Mouse (Mus musculus) forebrain, embryonic 12.5 days (tissue): ENCODE results near the gene Sbk1. TPM values are rescaled to one million over a fixed set of nuclear protein-coding genes. Genes with fewer than 3 reads are reported as not detected.
"Not testable (repeated sequence)": the region's sequence is repeated elsewhere in the genome, so short reads cannot be mapped to it uniquely, and the experiment has no call there.

Experiments
- ATAC-seq: fragments of 200-750 bp; cut with Nextera tagmentation; 2 replicates; pipeline ENCODE4 v1.8.0; 2017; ENCODE audit warnings: moderate TSS enrichment; ENCODE audit not compliant: low FRiP score
- H3K27ac ChIP-seq: fragments of 300-500 bp; sonication (generic); 2 replicates; pipeline ENCODE4 v1.5.1; 2016; ENCODE audit warnings: mild to moderate bottlenecking
- H3K27me3 ChIP-seq: fragments of 300-500 bp; sonication (generic); 2 replicates; pipeline ENCODE4 v1.6.1; 2016; ENCODE audit warnings: mild to moderate bottlenecking
- H3K36me3 ChIP-seq: fragments of 300-500 bp; sonication (generic); replicated peaks from 2 replicates; pipeline ENCODE4 v1.6.1; 2016; ENCODE audit warnings: mild to moderate bottlenecking
- H3K4me1 ChIP-seq: fragments of 300-500 bp; sonication (generic); 2 replicates; pipeline ENCODE4 v1.6.1; 2016
- H3K4me2 ChIP-seq: fragments of 300-500 bp; sonication (generic); 2 replicates; pipeline ENCODE4 v1.6.1; 2016; ENCODE audit warnings: mild to moderate bottlenecking, moderate library complexity
- H3K4me3 ChIP-seq: fragments of 300-500 bp; sonication (generic); replicated peaks from 2 replicates; pipeline ENCODE4 v1.5.1; 2016; ENCODE audit warnings: mild to moderate bottlenecking
- H3K9ac ChIP-seq: fragments of 300-500 bp; sonication (generic); 2 replicates; pipeline ENCODE4 v1.6.1; 2016; ENCODE audit warnings: mild to moderate bottlenecking
- H3K9me3 ChIP-seq: fragments of 300-500 bp; sonication (generic); 2 replicates; pipeline ENCODE4 v1.6.1; 2016
- WGBS: fragments of 180-500 bp; shearing (Covaris S2); methylation state at CpG from one replicate; pipeline ENCODE4 v1.1.7; 2016; 5-methylcytosine and 5-hydroxymethylcytosine counted together
- polyA plus RNA-seq: library from polyadenylated mRNA; unstranded; fragments of >200 nt; fragmentation: Nextera tagmentation; extraction: Ambion mirVana; gene quantifications from 2 replicates; pipeline ENCODE4 v1.2.1, GENCODE M21; 2016

The Sbk1 gene
- polyA plus RNA-seq, 1 experiment from 2014 or later: 264 TPM

- not testable (repeated sequence) for H3K4me3 ChIP-seq, H3K9ac ChIP-seq, H3K27me3 ChIP-seq, H3K4me2 ChIP-seq, H3K27ac ChIP-seq, H3K9me3 ChIP-seq, ATAC-seq
- WGBS: 82% methylated on average over 8 of the region's 8 CpGs
- Histone ChIP-seq H3K4me1 (peaks cover 79% of the 10 kb centered on the region), H3K36me3 (peaks cover 90% of the 10 kb centered on the region)
Observed at GRCm38 (mm10) chr7:126282683-126282990, 10.2 kb downstream of the Sbk1 start.

- no peak for ATAC-seq
- Histone ChIP-seq H3K36me3 (peaks cover 87% of the 10 kb centered on the region), H3K4me3 (no peak overlapping the region), H3K27ac (no peak overlapping the region), H3K9me3 (no peaks in the 10 kb centered on the region), H3K9ac (no peak overlapping the region), H3K4me2 (no peak overlapping the region), H3K4me1 (peaks cover 79% of the 10 kb centered on the region), H3K27me3 (no peaks in the 10 kb centered on the region)
- WGBS: 94% methylated on average over 5 of the region's 5 CpGs
Observed at GRCm38 (mm10) chr7:126284021-126284420, 11.6 kb downstream of the Sbk1 start.

- H3K9ac ChIP-seq: no peak overlapping the region
Observed at GRCm38 (mm10) chr7:126284441-126284840, 12.0 kb downstream of the Sbk1 start.

GRCm38 (mm10) chr7:126284865-126285264 is 12.4 kb downstream of the Sbk1 start:
- no peak for ATAC-seq
- Histone ChIP-seq H3K4me2 (no peak overlapping the region), H3K36me3 (peaks cover 87% of the 10 kb centered on the region), H3K27ac (no peak overlapping the region), H3K9ac (no peak overlapping the region), H3K9me3 (no peaks in the 10 kb centered on the region), H3K4me3 (no peak overlapping the region), H3K27me3 (no peaks in the 10 kb centered on the region), H3K4me1 (peaks cover 76% of the 10 kb centered on the region)
- 82% methylated on average over 4 of the region's 4 CpGs for WGBS

More at GRCm38 (mm10) chr7:126284441-126284840, 12.0 kb downstream of the Sbk1 start:
- H3K27me3 ChIP-seq: no peaks in the 10 kb centered on the region
- peaks cover 79% of the 10 kb centered on the region for H3K4me1 ChIP-seq
- 92% methylated on average over 4 of the region's 4 CpGs for WGBS
- H3K4me2 ChIP-seq: no peak overlapping the region
- no peak overlapping the region for H3K27ac ChIP-seq
- no peak for ATAC-seq
- H3K36me3 ChIP-seq: peaks cover 87% of the 10 kb centered on the region
- no peaks in the 10 kb centered on the region for H3K9me3 ChIP-seq
- H3K4me3 ChIP-seq: no peak overlapping the region

- Histone ChIP-seq H3K9me3 (no peaks in the 10 kb centered on the region), H3K27me3 (no peaks in the 10 kb centered on the region), H3K4me3 (no peak overlapping the region), H3K4me1 (peaks cover 72% of the 10 kb centered on the region), H3K9ac (no peak overlapping the region), H3K4me2 (no peak overlapping the region), H3K36me3 (peaks cover 88% of the 10 kb centered on the region), H3K27ac (no peak overlapping the region)
- no peak for ATAC-seq
- WGBS: 89% methylated on average over 12 of the region's 12 CpGs
Observed at GRCm38 (mm10) chr7:126285293-126286211, 13.1 kb downstream of the Sbk1 start.

DNA sequence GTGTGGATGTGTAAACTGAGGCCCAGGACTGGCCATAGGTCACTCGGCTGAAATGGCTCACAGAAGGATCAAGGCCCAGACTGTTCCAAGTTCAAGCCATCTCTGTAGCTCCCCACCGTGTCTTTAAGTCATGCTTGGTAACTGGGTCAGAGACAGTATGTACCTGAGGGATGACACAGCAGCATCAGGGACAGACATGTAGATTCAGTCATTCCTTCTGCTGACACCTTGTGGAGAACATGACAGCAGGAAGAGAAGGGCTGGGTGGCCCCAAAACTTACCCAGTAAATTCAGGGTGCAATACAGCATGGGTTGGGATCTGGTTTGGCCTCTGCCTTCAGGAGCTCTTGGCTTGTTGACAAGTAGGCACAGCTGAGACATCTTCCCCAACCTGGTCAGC is 13.9 kb downstream of the Sbk1 start:
- H3K9me3 ChIP-seq: no peaks in the 10 kb centered on the region
- no peak overlapping the region for H3K4me3 ChIP-seq
- 98% methylated on average over 2 of the region's 2 CpGs for WGBS
- peaks cover 88% of the 10 kb centered on the region for H3K36me3 ChIP-seq
- H3K4me1 ChIP-seq: peaks cover 72% of the 10 kb centered on the region
- no peak overlapping the region for H3K4me2 ChIP-seq
- H3K9ac ChIP-seq: no peak overlapping the region
- no peak overlapping the region for H3K27ac ChIP-seq
- no peaks in the 10 kb centered on the region for H3K27me3 ChIP-seq
- ATAC-seq: no peak

- Histone ChIP-seq H3K4me2 (peak overlapping the region; percentile 8; the same call in 1 of the 2 replicates), H3K36me3 (peaks cover 88% of the 10 kb centered on the region), H3K9me3 (no peaks in the 10 kb centered on the region), H3K27ac (peak overlapping the region; percentile 56), H3K27me3 (no peaks in the 10 kb centered on the region), H3K4me3 (no peak overlapping the region), H3K4me1 (peaks cover 64% of the 10 kb centered on the region), H3K9ac (no peak overlapping the region)
- WGBS: 73% methylated on average over 8 of the region's 10 CpGs
- no peak for ATAC-seq
Observed at GRCm38 (mm10) chr7:126287493-126288103, 15.2 kb downstream of the Sbk1 start.

GRCm38 (mm10) chr7:126288104-126288497 is 15.7 kb downstream of the Sbk1 start:
- H3K4me1 ChIP-seq: peaks cover 65% of the 10 kb centered on the region

GRCm38 (mm10) chr7:126288571-126289091 is 16.2 kb downstream of the Sbk1 start:
- Histone ChIP-seq H3K9ac (no peak overlapping the region), H3K27me3 (no peaks in the 10 kb centered on the region), H3K4me2 (no peak overlapping the region), H3K9me3 (no peaks in the 10 kb centered on the region), H3K4me3 (no peak overlapping the region), H3K4me1 (peaks cover 60% of the 10 kb centered on the region), H3K36me3 (peaks cover 90% of the 10 kb centered on the region), H3K27ac (peak overlapping the region; percentile 56; the same call in 1 of the 2 replicates)
- WGBS: 79% methylated on average over 13 of the region's 13 CpGs
- no peak for ATAC-seq

More at GRCm38 (mm10) chr7:126288104-126288497, 15.7 kb downstream of the Sbk1 start:
- ATAC-seq: no peak
- no peaks in the 10 kb centered on the region for H3K9me3 ChIP-seq
- H3K4me3 ChIP-seq: no peak overlapping the region
- WGBS: 82% methylated on average over 2 of the region's 2 CpGs
- peak overlapping the region; percentile 56 for H3K27ac ChIP-seq
- peak overlapping the region; percentile 8; the same call in 1 of the 2 replicates for H3K4me2 ChIP-seq
- peaks cover 90% of the 10 kb centered on the region for H3K36me3 ChIP-seq
- H3K9ac ChIP-seq: no peak overlapping the region
- no peaks in the 10 kb centered on the region for H3K27me3 ChIP-seq

DNA sequence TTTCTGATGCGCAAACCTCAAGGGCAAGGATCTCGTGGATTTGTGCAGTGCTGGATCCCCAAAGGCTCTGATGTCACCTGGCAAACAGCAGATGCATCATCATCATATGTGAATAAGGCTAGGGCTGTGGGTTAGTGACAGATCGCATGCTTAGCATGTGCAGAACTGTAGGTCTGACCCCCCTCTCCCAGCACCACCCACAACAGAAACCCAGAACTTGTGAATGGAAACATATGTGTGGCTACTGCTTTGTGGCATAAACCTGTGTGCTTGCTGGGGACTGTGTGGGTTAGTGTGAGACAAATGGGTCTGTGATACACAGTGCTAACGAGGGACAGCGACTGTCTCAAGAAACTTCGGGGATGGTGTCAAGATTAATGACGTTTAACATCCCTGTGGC is 17.0 kb downstream of the Sbk1 start:
- peaks cover 91% of the 10 kb centered on the region for H3K36me3 ChIP-seq
- no peak overlapping the region for H3K4me2 ChIP-seq
- H3K9me3 ChIP-seq: no peaks in the 10 kb centered on the region
- peak overlapping the region; percentile 56; the same call in 1 of the 2 replicates for H3K27ac ChIP-seq
- WGBS: 86% methylated on average over 7 of the region's 7 CpGs
- peaks cover 54% of the 10 kb centered on the region for H3K4me1 ChIP-seq
- ATAC-seq: no peak
- H3K4me3 ChIP-seq: no peak overlapping the region
- no peaks in the 10 kb centered on the region for H3K27me3 ChIP-seq
- no peak overlapping the region for H3K9ac ChIP-seq

GRCm38 (mm10) chr7:126289956-126290355 is 17.5 kb downstream of the Sbk1 start:
- Histone ChIP-seq H3K4me2 (no peak overlapping the region), H3K4me1 (peaks cover 48% of the 10 kb centered on the region), H3K9ac (no peak overlapping the region), H3K36me3 (peaks cover 91% of the 10 kb centered on the region), H3K4me3 (no peak overlapping the region), H3K9me3 (no peaks in the 10 kb centered on the region), H3K27me3 (no peaks in the 10 kb centered on the region), H3K27ac (no peak overlapping the region)
- no peak for ATAC-seq
- WGBS: 96% methylated on average over 7 of the region's 7 CpGs

DNA sequence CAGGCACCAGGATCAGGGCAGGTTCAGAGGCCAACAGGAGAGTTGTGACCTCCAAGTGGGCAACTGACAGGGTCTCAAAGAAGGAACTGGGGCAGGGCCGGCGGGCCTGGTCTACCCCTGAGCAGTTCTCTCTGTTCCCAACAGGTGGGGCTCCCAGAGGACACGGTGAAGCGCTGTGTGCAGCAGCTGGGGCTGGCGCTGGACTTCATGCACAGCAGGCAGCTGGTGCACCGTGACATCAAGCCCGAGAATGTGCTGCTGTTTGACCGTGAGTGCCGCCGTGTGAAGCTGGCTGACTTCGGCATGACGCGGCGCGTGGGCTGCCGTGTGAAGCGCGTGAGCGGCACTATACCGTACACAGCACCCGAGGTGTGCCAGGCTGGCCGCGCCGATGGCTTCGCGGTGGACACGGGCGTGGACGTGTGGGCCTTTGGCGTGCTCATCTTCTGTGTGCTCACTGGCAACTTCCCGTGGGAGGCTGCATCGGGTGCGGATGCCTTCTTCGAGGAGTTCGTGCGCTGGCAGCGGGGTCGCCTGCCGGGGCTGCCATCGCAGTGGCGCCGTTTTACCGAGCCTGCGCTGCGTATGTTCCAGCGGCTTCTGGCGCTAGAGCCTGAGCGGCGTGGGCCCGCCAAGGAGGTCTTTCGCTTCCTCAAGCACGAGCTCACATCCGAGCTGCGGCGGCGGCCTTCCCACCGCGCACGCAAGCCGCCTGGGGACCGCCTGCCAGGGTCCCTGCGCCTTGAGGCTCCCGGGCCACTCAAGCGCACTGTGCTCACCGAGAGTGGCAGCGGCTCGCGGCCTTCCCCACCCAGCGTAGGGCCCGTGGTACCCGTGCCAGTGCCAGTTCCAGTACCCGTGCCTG is 19.5 kb downstream of the Sbk1 start:
- Histone ChIP-seq H3K36me3 (peaks cover 75% of the 10 kb centered on the region), H3K27me3 (no peaks in the 10 kb centered on the region), H3K27ac (peak overlapping the region; percentile 32; the same call in 1 of the 2 replicates), H3K9ac (no peak overlapping the region), H3K9me3 (no peaks in the 10 kb centered on the region), H3K4me1 (peaks cover 29% of the 10 kb centered on the region), H3K4me2 (no peak overlapping the region), H3K4me3 (no peak overlapping the region)
- WGBS: 89% methylated on average over 72 of the region's 72 CpGs
- ATAC-seq: no peak
